Mouse (Mus musculus) stomach, postnatal 0 days (tissue): ENCODE measurements at regions not wholly inside any gene's neighbourhood (a gene's known extent, or its start where the extent isn't known, plus 50 kb on each side); places are given as distances from the start of the nearest gene placed in this dataset.

Experiments used
- CTCF ChIP-seq: IDR thresholded peaks from 2 replicates; pipeline ENCODE4 v1.5.1; 2016; ENCODE audit warnings: antibody characterized with exemption, low read depth, mild to moderate bottlenecking, moderate library complexity
- EP300 ChIP-seq: optimal IDR thresholded peaks from 2 replicates; pipeline ENCODE3; 2016; ENCODE audit warnings: antibody characterized with exemption

- TF ChIP-seq CTCF (no peak), EP300 (no peak)
Observed at GRCm38 (mm10) chr5:53409740-53410139, 56.2 kb upstream of the Rbpj start.
